Mouse (Mus musculus) neural tube, embryonic 12.5 days (tissue): ENCODE measurements around the gene Ssh1. TPM values are rescaled to one million over a fixed set of nuclear protein-coding genes. Genes with fewer than 3 reads are reported as not detected.

Experiments
- ATAC-seq: fragments of 200-750 bp; cut with Nextera tagmentation; 2 replicates; pipeline ENCODE4 v1.8.0; 2017; ENCODE audit warnings: low read depth, mild to moderate bottlenecking, moderate TSS enrichment, moderate library complexity; ENCODE audit not compliant: low FRiP score
- H3K27ac ChIP-seq: fragments of 300-500 bp; sonication (generic); 2 replicates; pipeline ENCODE4 v1.5.1; 2016
- H3K27me3 ChIP-seq: fragments of 300-500 bp; sonication (generic); replicated peaks from 2 replicates; pipeline ENCODE4 v1.6.1; 2016; ENCODE audit warnings: mild to moderate bottlenecking
- H3K36me3 ChIP-seq: fragments of 300-500 bp; sonication (generic); 2 replicates; pipeline ENCODE4 v1.6.1; 2016; ENCODE audit warnings: mild to moderate bottlenecking
- H3K4me1 ChIP-seq: fragments of 300-500 bp; sonication (generic); 2 replicates; pipeline ENCODE4 v1.6.1; 2016
- H3K4me2 ChIP-seq: fragments of 300-500 bp; sonication (generic); replicated peaks from 2 replicates; pipeline ENCODE4 v1.6.1; 2016; ENCODE audit warnings: mild to moderate bottlenecking
- H3K4me3 ChIP-seq: fragments of 300-500 bp; sonication (generic); 2 replicates; pipeline ENCODE4 v1.5.1; 2016
- H3K9ac ChIP-seq: fragments of 300-500 bp; sonication (generic); 2 replicates; pipeline ENCODE4 v1.6.1; 2016; ENCODE audit warnings: mild to moderate bottlenecking
- H3K9me3 ChIP-seq: fragments of 300-500 bp; sonication (generic); 2 replicates; pipeline ENCODE4 v1.6.1; 2016; ENCODE audit warnings: mild to moderate bottlenecking
- WGBS: fragments of 180-500 bp; shearing (Covaris S2); methylation state at CpG from one replicate; pipeline ENCODE4 v1.1.7; 2016; 5-methylcytosine and 5-hydroxymethylcytosine counted together
- polyA plus RNA-seq: library from polyadenylated mRNA; unstranded; fragments of >200 nt; fragmentation: Nextera tagmentation; extraction: Ambion mirVana; gene quantifications from 2 replicates; pipeline ENCODE4 v1.2.1, GENCODE M21; 2016

The Ssh1 gene
- polyA plus RNA-seq, 1 experiment from 2014 or later = 21.0 TPM

- H3K27ac ChIP-seq = no peak overlapping the region
- H3K4me2 ChIP-seq = peak overlapping the region; percentile 35
- ATAC-seq = no peak
- no peak overlapping the region for H3K4me3 ChIP-seq
- no peaks in the 10 kb centered on the region for H3K9me3 ChIP-seq
- WGBS = 73% methylated on average over 6 of the region's 6 CpGs
- 0 out of 2 replicates have a peak, but pooled peaks cover 3% of the 10 kb centered on the region for H3K36me3 ChIP-seq
- H3K4me1 ChIP-seq = peaks cover 8% of the 10 kb centered on the region; the same call in 1 of the 2 replicates
- H3K9ac ChIP-seq = no peak overlapping the region
- no peaks in the 10 kb centered on the region for H3K27me3 ChIP-seq
Observed at GRCm38 (mm10) chr5:114024390-114024789, 30.7 kb upstream of the Ssh1 start.

DNA sequence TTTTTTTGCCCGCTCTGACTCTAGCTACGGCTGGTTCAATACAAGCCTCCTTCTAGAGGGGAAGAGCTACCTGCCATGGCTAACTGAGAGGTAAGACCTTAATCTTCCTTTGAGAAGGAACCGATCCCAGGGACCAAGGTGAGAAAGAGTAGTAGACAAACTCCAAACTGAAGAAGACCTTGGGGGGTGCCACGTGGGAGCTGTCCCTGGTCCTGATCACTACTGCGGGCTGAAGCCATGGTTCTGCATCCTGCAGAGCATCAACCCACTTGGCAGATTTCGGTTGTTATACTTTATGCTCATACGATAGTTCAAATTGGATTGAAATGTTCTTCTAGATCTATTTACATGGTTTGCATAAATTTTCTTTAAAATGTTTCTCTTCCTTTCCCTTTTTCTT, 21.4 kb upstream of the Ssh1 start:
- H3K4me1 ChIP-seq = no peaks in the 10 kb centered on the region
- no peaks in the 10 kb centered on the region for H3K27me3 ChIP-seq
- H3K9ac ChIP-seq = no peak overlapping the region
- 66% methylated on average over 7 of the region's 7 CpGs for WGBS
- no peak overlapping the region for H3K27ac ChIP-seq
- no peak overlapping the region for H3K4me3 ChIP-seq
- H3K9me3 ChIP-seq = no peaks in the 10 kb centered on the region
- no peak for ATAC-seq
- H3K36me3 ChIP-seq = no peaks in the 10 kb centered on the region
- no peak overlapping the region for H3K4me2 ChIP-seq

GRCm38 (mm10) chr5:114009049-114009448, 15.4 kb upstream of the Ssh1 start:
- no peak for ATAC-seq
- Histone ChIP-seq H3K27me3 (no peaks in the 10 kb centered on the region), H3K36me3 (no peaks in the 10 kb centered on the region), H3K4me2 (no peak overlapping the region), H3K27ac (no peak overlapping the region), H3K4me3 (no peak overlapping the region), H3K4me1 (no peaks in the 10 kb centered on the region), H3K9ac (no peak overlapping the region), H3K9me3 (no peaks in the 10 kb centered on the region)
- 64% methylated on average over 4 of the region's 4 CpGs for whole genome bisulfite sequencing

DNA sequence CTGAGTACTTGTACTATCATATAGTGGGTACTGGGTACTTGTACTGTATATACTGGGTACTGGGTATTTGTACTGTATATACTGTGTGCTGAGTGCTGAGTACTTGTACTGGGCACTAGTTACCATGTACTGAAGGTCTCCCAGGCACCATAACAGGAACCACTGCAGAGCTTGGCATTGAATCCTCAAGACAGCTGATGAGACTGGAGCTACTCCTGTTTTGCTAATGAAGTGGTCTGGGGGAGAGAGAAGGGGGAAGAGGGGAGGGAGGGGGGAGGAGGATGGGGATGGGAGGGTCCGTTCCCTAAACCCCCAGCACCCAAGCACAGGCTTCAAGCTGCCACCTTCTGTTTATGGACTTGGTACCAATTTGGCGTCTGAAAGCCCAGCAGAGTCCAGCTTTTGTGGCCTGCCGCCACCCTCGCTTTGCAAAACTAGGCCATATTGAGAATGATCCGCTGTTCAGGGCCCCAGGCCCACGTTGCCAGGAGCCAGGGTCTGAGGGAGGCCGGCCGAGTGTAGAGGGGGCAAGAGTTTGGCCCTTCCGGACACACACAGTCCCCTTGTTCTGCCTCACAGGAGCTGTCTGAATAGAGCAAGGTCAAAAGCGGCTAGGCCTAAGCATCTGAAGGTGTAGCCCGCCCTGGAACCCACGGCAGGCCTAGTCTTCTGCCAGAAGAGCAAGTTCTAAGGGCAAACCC, 14.2 kb upstream of the Ssh1 start:
- Histone ChIP-seq H3K36me3 (no peaks in the 10 kb centered on the region), H3K4me1 (no peaks in the 10 kb centered on the region), H3K27ac (no peak overlapping the region), H3K4me3 (no peak overlapping the region), H3K9ac (no peak overlapping the region), H3K9me3 (no peaks in the 10 kb centered on the region), H3K4me2 (no peak overlapping the region), H3K27me3 (no peaks in the 10 kb centered on the region)
- 78% methylated on average over 12 of the region's 12 CpGs for WGBS
- no peak for ATAC-seq

DNA sequence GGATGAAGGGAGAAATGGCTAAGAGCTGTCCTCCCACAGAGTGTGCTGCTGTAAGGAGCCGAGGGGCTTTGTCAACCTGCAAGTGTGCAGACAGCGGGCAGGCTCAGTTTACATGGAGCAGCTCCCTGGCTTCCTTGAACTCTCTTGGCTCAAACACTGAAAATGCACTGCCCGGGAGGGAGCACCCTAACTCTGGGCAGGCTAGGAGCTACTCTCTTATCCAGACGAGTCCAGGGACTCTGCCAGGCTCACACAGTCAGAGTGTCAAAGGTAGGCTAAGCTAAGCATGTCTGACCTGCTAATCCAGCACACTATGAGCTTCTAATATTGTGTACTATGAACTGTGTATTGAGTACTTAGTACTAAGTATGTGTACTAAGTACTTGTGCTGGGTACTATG, 13.3 kb upstream of the Ssh1 start:
- ATAC-seq = no peak
- 85% methylated on average over 4 of the region's 4 CpGs for WGBS
- no peak overlapping the region for H3K4me3 ChIP-seq

GRCm38 (mm10) chr5:114005100-114005499, 11.4 kb upstream of the Ssh1 start:
- ATAC-seq = no peak
- Histone ChIP-seq H3K4me3 (no peak overlapping the region), H3K27me3 (no peaks in the 10 kb centered on the region), H3K9ac (no peak overlapping the region), H3K27ac (no peak overlapping the region), H3K36me3 (no peaks in the 10 kb centered on the region), H3K9me3 (no peaks in the 10 kb centered on the region), H3K4me2 (no peak overlapping the region), H3K4me1 (no peaks in the 10 kb centered on the region)
- WGBS = 46% methylated on average over 5 of the region's 5 CpGs

More for the DNA sequence above, 13.3 kb upstream of the Ssh1 start:
- H3K27me3 ChIP-seq = no peaks in the 10 kb centered on the region
- H3K36me3 ChIP-seq = no peaks in the 10 kb centered on the region
- H3K9ac ChIP-seq = no peak overlapping the region
- no peak overlapping the region for H3K27ac ChIP-seq
- no peaks in the 10 kb centered on the region for H3K9me3 ChIP-seq
- no peaks in the 10 kb centered on the region for H3K4me1 ChIP-seq
- H3K4me2 ChIP-seq = no peak overlapping the region

GRCm38 (mm10) chr5:114004573-114004972, 10.9 kb upstream of the Ssh1 start:
- no peaks in the 10 kb centered on the region for H3K27me3 ChIP-seq
- H3K4me3 ChIP-seq = no peak overlapping the region
- no peaks in the 10 kb centered on the region for H3K36me3 ChIP-seq
- H3K4me2 ChIP-seq = no peak overlapping the region
- WGBS = 44% methylated on average over 11 of the region's 11 CpGs
- no peaks in the 10 kb centered on the region for H3K4me1 ChIP-seq
- ATAC-seq = no peak
- H3K27ac ChIP-seq = no peak overlapping the region
- no peaks in the 10 kb centered on the region for H3K9me3 ChIP-seq
- H3K9ac ChIP-seq = no peak overlapping the region

DNA sequence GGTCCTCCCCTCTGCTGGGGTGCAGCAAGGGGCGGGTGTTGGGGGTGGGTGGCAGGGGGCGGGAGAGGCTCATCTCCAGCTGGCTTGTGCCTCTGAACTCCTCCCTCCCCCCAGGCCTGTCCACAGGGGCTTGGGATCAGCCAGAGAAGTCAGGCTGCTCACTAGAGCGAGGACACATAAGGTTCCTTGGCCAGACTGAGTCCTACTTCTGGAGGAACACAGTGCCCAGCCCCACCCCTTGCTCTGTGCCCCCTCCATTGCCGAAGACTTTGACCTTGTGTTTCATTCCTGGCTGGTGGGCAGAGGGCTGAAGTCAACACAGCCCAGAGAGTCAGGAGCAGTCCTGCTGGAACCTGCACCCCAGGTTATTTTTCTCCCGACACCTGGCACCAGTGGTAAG, 9.8 kb upstream of the Ssh1 start, which contains the start of gene Dao:
TSS of gene Dao (plus strand) at position 162 of the 400 bp plus-strand sequence.
- no peak within 1 kb of the TSS for H3K9ac ChIP-seq
- no peak within 1 kb of the TSS for H3K27ac ChIP-seq
- WGBS = 67% methylated on average over 5 of the region's 5 CpGs
- no peaks in the 10 kb centered on the region for H3K4me1 ChIP-seq
- ATAC-seq = no peak
- no peak within 1 kb of the TSS for H3K4me3 ChIP-seq
- H3K27me3 ChIP-seq = no peaks in the 10 kb centered on the region
- no peaks in the 10 kb centered on the region for H3K36me3 ChIP-seq
- no peak within 1 kb of the TSS for H3K4me2 ChIP-seq
- no peaks in the 10 kb centered on the region for H3K9me3 ChIP-seq

DNA sequence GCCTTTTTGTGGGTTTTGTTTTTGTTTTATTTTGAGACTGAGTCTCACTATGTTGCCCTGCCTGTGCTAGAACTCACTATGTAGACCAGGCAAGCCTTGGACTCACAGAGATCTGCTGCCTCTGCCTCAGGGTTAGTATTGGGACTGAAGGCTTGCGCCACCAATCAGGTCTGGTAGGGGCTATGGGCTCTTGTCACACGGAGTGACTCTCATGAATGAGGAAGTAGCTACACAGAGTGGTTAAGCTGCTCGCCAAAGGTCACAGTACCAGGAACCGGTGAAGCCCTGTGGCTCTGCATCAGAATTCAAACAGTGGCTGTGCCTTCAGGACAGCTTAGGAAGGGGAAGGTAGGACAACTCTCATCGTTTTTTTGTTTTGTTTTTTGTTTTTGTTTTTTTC, 5.7 kb upstream of the Ssh1 start:
- Histone ChIP-seq H3K4me3 (no peak overlapping the region), H3K9ac (no peak overlapping the region)

DNA sequence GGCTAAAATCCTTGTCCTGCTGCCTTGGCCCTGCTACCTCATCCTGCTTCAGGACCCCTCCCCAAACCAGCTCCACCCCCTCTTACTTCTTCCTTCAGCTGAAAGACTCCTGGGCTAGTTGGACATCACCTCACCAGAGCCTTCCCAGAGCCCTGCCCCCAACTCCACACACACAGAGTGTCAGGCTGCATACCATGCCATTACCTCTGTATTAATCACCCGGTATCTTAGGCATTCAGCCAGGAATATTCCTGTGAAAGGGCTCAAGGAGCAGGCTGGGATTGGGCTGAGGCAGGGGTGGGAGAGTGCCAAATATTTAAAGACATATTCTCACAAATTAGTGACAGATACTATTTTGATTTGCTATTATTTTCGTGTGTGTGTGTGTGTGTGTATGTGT, 2.8 kb upstream of the Ssh1 start:
- no peaks in the 10 kb centered on the region for H3K27me3 ChIP-seq
- no peak for ATAC-seq
- H3K4me2 ChIP-seq = no peak overlapping the region
- peaks cover 21% of the 10 kb centered on the region for H3K4me1 ChIP-seq
- no peaks in the 10 kb centered on the region for H3K9me3 ChIP-seq
- H3K27ac ChIP-seq = no peak overlapping the region
- H3K36me3 ChIP-seq = no peaks in the 10 kb centered on the region
- WGBS = 73% methylated on average over 2 of the region's 2 CpGs
- no peak overlapping the region for H3K9ac ChIP-seq
- no peak overlapping the region for H3K4me3 ChIP-seq

More for the DNA sequence above, 5.7 kb upstream of the Ssh1 start:
- no peak overlapping the region for H3K27ac ChIP-seq
- 67% methylated on average over 5 of the region's 5 CpGs for whole genome bisulfite sequencing
- no peaks in the 10 kb centered on the region for H3K27me3 ChIP-seq
- no peaks in the 10 kb centered on the region for H3K9me3 ChIP-seq
- no peak for ATAC-seq
- H3K4me2 ChIP-seq = no peak overlapping the region
- H3K36me3 ChIP-seq = no peaks in the 10 kb centered on the region
- H3K4me1 ChIP-seq = peaks cover under 1% of the 10 kb centered on the region; the same call in 1 of the 2 replicates

GRCm38 (mm10) chr5:113993031-113993486, 635 bp downstream of the Ssh1 start:
- peaks cover 7% of the 10 kb centered on the region; the same call in 1 of the 2 replicates for H3K36me3 ChIP-seq
- H3K27ac ChIP-seq = peak overlapping the region; percentile 82
- peak overlapping the region; percentile 85 for H3K4me2 ChIP-seq
- no peaks in the 10 kb centered on the region for H3K27me3 ChIP-seq
- H3K4me3 ChIP-seq = peak overlapping the region; percentile 74
- peaks cover 32% of the 10 kb centered on the region for H3K4me1 ChIP-seq
- under 1% methylated on average over 22 of the region's 22 CpGs for WGBS
- H3K9ac ChIP-seq = peak overlapping the region; percentile 78
- H3K9me3 ChIP-seq = no peaks in the 10 kb centered on the region
- ATAC-seq = peak; percentile 84

DNA sequence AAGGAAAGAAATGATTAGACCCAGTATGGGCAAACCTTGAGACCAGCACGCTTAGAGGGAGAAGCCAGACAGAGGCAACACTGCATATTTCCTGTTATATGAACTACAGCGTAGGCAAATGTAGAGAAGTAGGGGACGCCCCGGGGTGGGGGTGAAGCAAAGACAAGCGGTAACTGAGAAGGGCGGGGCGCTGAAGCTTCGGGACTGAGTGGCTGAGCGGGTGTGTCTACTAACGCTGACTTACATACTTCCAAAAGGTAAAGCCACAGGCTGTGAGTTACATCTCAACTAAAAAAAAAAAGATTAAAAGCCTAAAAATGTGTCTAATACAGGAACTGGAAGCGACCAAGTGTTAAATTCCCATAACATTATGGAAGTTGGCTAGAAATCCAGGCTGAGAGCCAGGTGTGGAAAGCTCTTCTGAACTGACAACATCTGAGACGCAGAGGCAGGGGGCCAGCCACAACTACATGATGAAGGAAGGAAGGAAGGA, 1.3 kb downstream of the Ssh1 start:
- ATAC-seq = no peak
- Histone ChIP-seq H3K36me3 (peaks cover 8% of the 10 kb centered on the region; the same call in 1 of the 2 replicates), H3K27me3 (no peaks in the 10 kb centered on the region), H3K4me3 (peak overlapping the region; percentile 74), H3K9me3 (no peaks in the 10 kb centered on the region), H3K4me2 (peak overlapping the region; percentile 85), H3K27ac (peak overlapping the region; percentile 82), H3K4me1 (peaks cover 32% of the 10 kb centered on the region), H3K9ac (peak overlapping the region; percentile 78)
- WGBS = 34% methylated on average over 12 of the region's 12 CpGs

GRCm38 (mm10) chr5:113991141-113991540, 2.6 kb downstream of the Ssh1 start:
- Histone ChIP-seq H3K36me3 (peaks cover 15% of the 10 kb centered on the region), H3K4me3 (no peak overlapping the region), H3K27ac (no peak overlapping the region), H3K27me3 (no peaks in the 10 kb centered on the region), H3K4me1 (peaks cover 40% of the 10 kb centered on the region), H3K9ac (peak overlapping the region; percentile 7; the same call in 1 of the 2 replicates), H3K9me3 (no peaks in the 10 kb centered on the region), H3K4me2 (peak overlapping the region; percentile 85)
- 72% methylated on average over 7 of the region's 7 CpGs for WGBS
- ATAC-seq = no peak
